Comparison of ENCODE assay signal across 12 mouse cellular contexts in genomic region chr17:28034986-28035385, GRCm38 (mm10). TPM values are rescaled to one million over a fixed set of nuclear protein-coding genes. Genes with fewer than 3 reads are reported as not detected.
A peak's percentile ranks its signal among the peaks of the same experiment; 100 is the strongest.
DNase-seq lines count a peak whose midpoint lies in the region; ATAC-seq lines count a peak whose summit lies in the region.
"Had no signal": no experiment of that assay in that cellular context is flagged by ENCODE, and none has a peak within 500 bp of the region (broad histone marks: within the 10 kb centered on the region; RNA-seq: fewer than 3 reads in every experiment).

No protein-coding gene starts in this region.

- H3K27ac ChIP-seq in heart, embryonic 12.5 days (ENCODE audit: poor library complexity, severe bottlenecking) = peak overlapping the region; percentile 42; the same call in 1 of the 2 replicates
- peak overlapping the region; percentile 83 for H3K27ac ChIP-seq in lung, embryonic 16.5 days (ENCODE audit: low read length)

- peak; percentile 34; the same call in 1 of the 2 replicates for ATAC-seq in heart, embryonic 12.5 days (ENCODE audit: insufficient number of reproducible peaks, low FRiP score)
- ATAC-seq in lung, embryonic 16.5 days (ENCODE audit: low read depth) = peak; percentile 90
- ATAC-seq: forebrain, postnatal 0 days had no signal

- H3K4me2 ChIP-seq in heart, embryonic 12.5 days = 0 out of 2 replicates have a peak overlapping the region, but pooled peaks have one; percentile 11
- H3K4me2 ChIP-seq in lung, embryonic 16.5 days (ENCODE audit: low read depth, low read length) = no peak overlapping the region

- DNase-seq in heart, adult 11 months = peak; percentile 97
- no peak for DNase-seq in heart, adult 8-10 months (ENCODE audit: low spot score)
- peak; percentile 16 for DNase-seq in 3T3-L1 (ENCODE audit: low read depth, low spot score)
- no peak for DNase-seq in left cerebral cortex, adult 11 months (ENCODE audit: low spot score)
- DNase-seq in kidney, adult 11 months = no peak
- DNase-seq: adrenal gland, adult 2 months; forebrain, postnatal 0 days; kidney, postnatal 36 days; right cerebral cortex, postnatal 14 days; thymus, postnatal 25 days had no signal

- H3K4me3 ChIP-seq in heart, embryonic 12.5 days = no peak overlapping the region
- H3K4me3 ChIP-seq in lung, embryonic 16.5 days (ENCODE audit: low read length) = no peak overlapping the region

- H3K9ac ChIP-seq in heart, embryonic 12.5 days = no peak overlapping the region
- H3K9ac ChIP-seq in lung, embryonic 16.5 days (ENCODE audit: low read length) = no peak overlapping the region
- H3K9ac ChIP-seq: forebrain, postnatal 0 days had no signal

- peaks cover 14% of the 10 kb centered on the region for H3K36me3 ChIP-seq in heart, embryonic 12.5 days
- no peaks in the 10 kb centered on the region for H3K36me3 ChIP-seq in lung, embryonic 16.5 days (ENCODE audit: control insufficient read depth, insufficient read depth, low read length)

- peaks cover 80% of the 10 kb centered on the region for H3K4me1 ChIP-seq in heart, embryonic 12.5 days (replicated peaks)
- H3K4me1 ChIP-seq in lung, embryonic 16.5 days (replicated peaks; ENCODE audit: control insufficient read depth, insufficient read depth, low read length) = peaks cover 61% of the 10 kb centered on the region

- H3K9me3 ChIP-seq in heart, embryonic 12.5 days (replicated peaks) = no peaks in the 10 kb centered on the region
- no peaks in the 10 kb centered on the region for H3K9me3 ChIP-seq in lung, embryonic 16.5 days (ENCODE audit: control insufficient read depth, low read length)

- no peaks in the 10 kb centered on the region for H3K27me3 ChIP-seq in heart, embryonic 12.5 days (replicated peaks)
- no peaks in the 10 kb centered on the region for H3K27me3 ChIP-seq in lung, embryonic 16.5 days (ENCODE audit: control insufficient read depth, insufficient read depth, low read depth, low read length)

- 50% methylated on average over 8 of the region's 8 CpGs for WGBS in heart, embryonic 12.5 days
- 51% methylated on average over 8 of the region's 8 CpGs for WGBS in lung, embryonic 16.5 days

RNA-seq across cellular contexts. Expression of gene Tcp11, which starts 45.5 kb away (rescaled TPM):
- under 1 TPM in 1 of 4 experiments, not detected in 3; 0.24 TPM for total RNA-seq in heart, adult 8-10 months (2022)
- polyA plus RNA-seq in heart, embryonic 12.5 days (2016; fragmentation: Nextera tagmentation; extraction: Ambion mirVana) = 0.23 and 1.1 TPM in 2 replicates
- polyA plus RNA-seq in lung, embryonic 16.5 days (2015; fragmentation: Nextera tagmentation; extraction: Ambion mirVana) = 5.2 and 5.5 TPM in 2 replicates
- polyA plus RNA-seq: adrenal gland, adult 2 months had no signal

Comparison
In these comparisons a context has a peak if more than half of its experiments do, and no peak if none do; other contexts are left out.
1. DNase-seq: peak in heart, adult 11 months (single experiment) and 3T3-L1 (single experiment); none in heart, adult 8-10 months (single experiment), left cerebral cortex, adult 11 months (single experiment) and kidney, adult 11 months (single experiment).